Mouse (Mus musculus): ENCODE measurements around the gene Clps. TPM values are rescaled to one million over a fixed set of nuclear protein-coding genes. Genes with fewer than 3 reads are reported as not detected.

Gene Clps
- not detected in 2 replicates for polyA plus RNA-seq (2014; fragmentation: Nextera tagmentation; extraction: Ambion mirVana)

DNA sequence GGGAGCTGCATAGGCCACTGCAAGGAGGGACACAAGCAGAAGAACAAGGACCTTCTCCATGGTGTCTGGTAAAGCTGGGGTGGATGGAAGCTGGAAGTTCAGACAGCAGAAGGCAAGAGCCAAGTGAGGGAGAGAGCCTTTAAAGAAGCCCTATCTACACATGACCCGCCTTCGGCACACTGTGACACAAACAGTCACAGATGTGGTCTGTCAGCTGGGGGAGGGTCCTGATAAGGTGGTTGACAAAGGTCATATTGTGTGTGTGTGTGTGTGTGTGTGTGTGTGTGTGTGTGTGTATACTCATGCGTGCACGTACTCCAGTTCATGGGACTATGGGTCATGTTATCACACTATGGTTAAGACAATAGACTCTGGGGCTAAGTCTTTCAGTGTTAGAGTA, at the start of gene Clps:
Gene Clps, minus strand, starts transcription at position 169 of the 400 bp plus-strand sequence.
- DNase-seq (ENCODE audit: low spot score), result no peak
- no peak within 1 kb of the TSS for H3K27ac ChIP-seq (replicated peaks; ENCODE audit: low read depth, low read length)
- H3K9me3 ChIP-seq (ENCODE audit: control insufficient read depth, low read length), result no peaks in the 10 kb centered on the region
- ATAC-seq (ENCODE audit: low read depth), result no peak
- peaks cover 9% of the 10 kb centered on the region; the same call in 1 of the 2 replicates for H3K4me1 ChIP-seq (ENCODE audit: control insufficient read depth, insufficient read depth, low read length)
- WGBS, result 72% methylated on average over 4 of the region's 4 CpGs
- no peaks in the 10 kb centered on the region for H3K36me3 ChIP-seq (ENCODE audit: control insufficient read depth, insufficient read depth, low read length)
- no peak within 1 kb of the TSS for H3K4me3 ChIP-seq (ENCODE audit: low read depth, low read length)
- no peaks in the 10 kb centered on the region for H3K27me3 ChIP-seq (replicated peaks; ENCODE audit: control insufficient read depth, insufficient read depth, low read length)
- no peak within 1 kb of the TSS for H3K4me2 ChIP-seq (ENCODE audit: low read depth, low read length)
- no peak within 1 kb of the TSS for H3K9ac ChIP-seq (ENCODE audit: low read depth, low read length)

DNA sequence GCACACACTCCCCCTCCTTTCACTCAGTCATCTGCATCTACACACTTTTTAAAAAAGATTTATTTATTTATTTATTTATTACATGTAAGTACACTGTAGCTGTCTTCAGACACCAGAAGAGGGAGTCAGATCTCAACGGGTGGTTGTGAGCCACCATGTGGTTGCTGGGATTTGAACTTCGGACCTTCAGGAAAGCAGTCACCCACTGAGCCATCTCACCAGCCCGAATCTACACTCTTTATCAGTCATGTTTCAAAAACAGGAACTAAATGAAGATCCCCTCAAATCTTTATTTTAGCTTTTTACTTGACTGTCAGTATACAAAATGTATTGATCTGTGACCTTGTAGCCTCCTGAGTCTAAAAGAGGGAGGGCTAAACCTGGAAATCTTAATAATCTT, 49.0 kb upstream of the Clps start:
- Histone ChIP-seq H3K4me1 (ENCODE audit: control insufficient read depth, insufficient read depth, low read length) (no peaks in the 10 kb centered on the region), H3K9ac (ENCODE audit: low read depth, low read length) (no peak overlapping the region), H3K27ac (replicated peaks; ENCODE audit: low read depth, low read length) (no peak overlapping the region), H3K9me3 (ENCODE audit: control insufficient read depth, low read length) (no peaks in the 10 kb centered on the region), H3K36me3 (ENCODE audit: control insufficient read depth, insufficient read depth, low read length) (peaks cover 39% of the 10 kb centered on the region), H3K27me3 (replicated peaks; ENCODE audit: control insufficient read depth, insufficient read depth, low read length) (no peaks in the 10 kb centered on the region), H3K4me3 (ENCODE audit: low read depth, low read length) (no peak overlapping the region), H3K4me2 (ENCODE audit: low read depth, low read length) (no peak overlapping the region)
- 82% methylated on average over 3 of the region's 3 CpGs for WGBS
- no peak for DNase-seq (ENCODE audit: low spot score)
- ATAC-seq (ENCODE audit: low read depth), result no peak

- ATAC-seq (ENCODE audit: low read depth), result no peak
- Histone ChIP-seq H3K9me3 (ENCODE audit: control insufficient read depth, low read length) (no peaks in the 10 kb centered on the region), H3K4me3 (ENCODE audit: low read depth, low read length) (no peak overlapping the region), H3K27me3 (replicated peaks; ENCODE audit: control insufficient read depth, insufficient read depth, low read length) (no peaks in the 10 kb centered on the region), H3K36me3 (ENCODE audit: control insufficient read depth, insufficient read depth, low read length) (peaks cover 96% of the 10 kb centered on the region), H3K9ac (ENCODE audit: low read depth, low read length) (no peak overlapping the region), H3K4me2 (ENCODE audit: low read depth, low read length) (no peak overlapping the region), H3K4me1 (ENCODE audit: control insufficient read depth, insufficient read depth, low read length) (no peaks in the 10 kb centered on the region), H3K27ac (replicated peaks; ENCODE audit: low read depth, low read length) (no peak overlapping the region)
- DNase-seq (ENCODE audit: low spot score), result no peak
- WGBS, result 86% methylated on average over 9 of the region's 9 CpGs
Measured at GRCm38 (mm10) chr17:28601557-28602250, 41.1 kb upstream of the Clps start.

DNA sequence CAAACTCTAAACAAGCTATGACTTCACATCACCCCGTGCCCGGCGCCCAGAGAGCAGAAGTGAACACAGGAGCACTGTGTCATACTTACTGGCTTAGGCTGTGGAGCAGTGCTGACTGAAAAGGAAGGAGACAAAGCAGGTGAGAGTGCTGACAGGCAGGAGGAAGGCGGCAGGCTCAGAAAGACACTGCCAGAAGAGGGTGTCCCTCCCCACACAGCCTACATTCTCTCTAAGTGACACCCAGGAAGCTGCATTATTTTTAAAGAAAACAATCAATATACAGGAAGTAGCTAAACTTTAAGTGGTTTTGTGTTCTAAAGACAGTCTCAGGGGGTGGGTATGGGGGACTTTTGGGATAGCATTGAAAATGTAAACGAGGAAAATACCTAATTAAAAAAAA, 40.2 kb upstream of the Clps start:
- H3K4me2 ChIP-seq (ENCODE audit: low read depth, low read length), result no peak overlapping the region
- no peaks in the 10 kb centered on the region for H3K9me3 ChIP-seq (ENCODE audit: control insufficient read depth, low read length)
- ATAC-seq (ENCODE audit: low read depth) (no peak), DNase-seq (ENCODE audit: low spot score) (no peak)
- WGBS, result 92% methylated on average over 5 of the region's 5 CpGs
- H3K36me3 ChIP-seq (ENCODE audit: control insufficient read depth, insufficient read depth, low read length), result peaks cover 95% of the 10 kb centered on the region
- no peaks in the 10 kb centered on the region for H3K4me1 ChIP-seq (ENCODE audit: control insufficient read depth, insufficient read depth, low read length)
- no peak overlapping the region for H3K4me3 ChIP-seq (ENCODE audit: low read depth, low read length)
- H3K27ac ChIP-seq (replicated peaks; ENCODE audit: low read depth, low read length), result no peak overlapping the region
- no peaks in the 10 kb centered on the region for H3K27me3 ChIP-seq (replicated peaks; ENCODE audit: control insufficient read depth, insufficient read depth, low read length)
- no peak overlapping the region for H3K9ac ChIP-seq (ENCODE audit: low read depth, low read length)

DNA sequence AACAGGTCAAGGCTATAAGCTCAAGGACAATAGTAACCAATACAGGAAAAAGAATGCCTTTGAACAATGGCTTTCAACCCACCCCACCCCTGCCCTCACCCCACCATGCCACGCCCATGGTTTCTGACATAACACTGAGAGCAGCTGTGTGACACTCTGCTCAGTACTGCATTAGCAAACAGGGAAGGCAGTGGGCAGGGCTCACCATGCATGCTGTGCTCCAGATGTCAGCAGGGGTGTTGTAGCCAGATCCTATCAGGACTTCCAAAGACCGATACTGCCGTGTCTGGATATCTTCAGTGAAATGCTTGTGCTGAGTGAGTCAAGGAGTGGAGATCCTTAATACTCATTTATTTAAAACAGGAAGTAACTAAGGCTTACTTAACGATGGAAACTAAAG, 33.4 kb upstream of the Clps start:
- H3K4me1 ChIP-seq (ENCODE audit: control insufficient read depth, insufficient read depth, low read length), result no peaks in the 10 kb centered on the region
- WGBS, result 74% methylated on average over 4 of the region's 4 CpGs
- no peak for DNase-seq (ENCODE audit: low spot score)
- no peak overlapping the region for H3K4me3 ChIP-seq (ENCODE audit: low read depth, low read length)
- no peaks in the 10 kb centered on the region for H3K27me3 ChIP-seq (replicated peaks; ENCODE audit: control insufficient read depth, insufficient read depth, low read length)
- H3K9me3 ChIP-seq (ENCODE audit: control insufficient read depth, low read length), result no peaks in the 10 kb centered on the region
- ATAC-seq (ENCODE audit: low read depth), result no peak
- peaks cover 87% of the 10 kb centered on the region for H3K36me3 ChIP-seq (ENCODE audit: control insufficient read depth, insufficient read depth, low read length)
- no peak overlapping the region for H3K4me2 ChIP-seq (ENCODE audit: low read depth, low read length)
- no peak overlapping the region for H3K27ac ChIP-seq (replicated peaks; ENCODE audit: low read depth, low read length)
- no peak overlapping the region for H3K9ac ChIP-seq (ENCODE audit: low read depth, low read length)

GRCm38 (mm10) chr17:28592998-28593397, 32.4 kb upstream of the Clps start:
- H3K9me3 ChIP-seq (ENCODE audit: control insufficient read depth, low read length), result no peaks in the 10 kb centered on the region
- 20% methylated on average over 4 of the region's 4 CpGs for WGBS
- no peak overlapping the region for H3K4me3 ChIP-seq (ENCODE audit: low read depth, low read length)
- peak; percentile 67; the same call in 1 of the 2 replicates for ATAC-seq (ENCODE audit: low read depth)
- H3K27ac ChIP-seq (replicated peaks; ENCODE audit: low read depth, low read length), result no peak overlapping the region
- no peak overlapping the region for H3K4me2 ChIP-seq (ENCODE audit: low read depth, low read length)
- peaks cover 88% of the 10 kb centered on the region for H3K36me3 ChIP-seq (ENCODE audit: control insufficient read depth, insufficient read depth, low read length)
- no peaks in the 10 kb centered on the region for H3K27me3 ChIP-seq (replicated peaks; ENCODE audit: control insufficient read depth, insufficient read depth, low read length)
- DNase-seq (ENCODE audit: low spot score), result peak; percentile 72
- no peaks in the 10 kb centered on the region for H3K4me1 ChIP-seq (ENCODE audit: control insufficient read depth, insufficient read depth, low read length)
- H3K9ac ChIP-seq (ENCODE audit: low read depth, low read length), result no peak overlapping the region

DNA sequence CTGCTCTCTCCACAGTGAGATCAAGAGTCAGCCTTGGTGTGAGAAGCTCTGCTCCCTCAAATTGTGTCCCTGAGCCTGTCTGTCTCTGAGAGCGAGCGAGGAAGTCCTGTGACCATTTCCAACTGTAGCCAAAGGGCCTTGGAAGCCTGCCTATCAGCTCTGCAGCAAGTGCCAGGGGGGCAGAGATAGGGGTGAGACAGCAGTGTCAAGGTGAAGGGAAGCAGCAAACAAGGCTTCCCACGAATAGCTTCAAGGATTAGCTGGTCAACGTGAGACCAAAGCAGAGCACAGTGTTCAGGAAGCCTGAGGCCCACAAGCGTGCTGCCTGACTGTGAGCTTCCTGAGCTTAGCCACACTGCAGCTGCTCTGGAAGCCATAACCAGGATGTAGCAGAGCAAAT, 30.9 kb upstream of the Clps start:
- no peaks in the 10 kb centered on the region for H3K27me3 ChIP-seq (replicated peaks; ENCODE audit: control insufficient read depth, insufficient read depth, low read length)
- peaks cover 85% of the 10 kb centered on the region for H3K36me3 ChIP-seq (ENCODE audit: control insufficient read depth, insufficient read depth, low read length)
- H3K4me1 ChIP-seq (ENCODE audit: control insufficient read depth, insufficient read depth, low read length), result no peaks in the 10 kb centered on the region
- no peak overlapping the region for H3K9ac ChIP-seq (ENCODE audit: low read depth, low read length)
- no peak overlapping the region for H3K27ac ChIP-seq (replicated peaks; ENCODE audit: low read depth, low read length)
- no peak overlapping the region for H3K4me3 ChIP-seq (ENCODE audit: low read depth, low read length)
- 90% methylated on average over 5 of the region's 5 CpGs for WGBS
- H3K4me2 ChIP-seq (ENCODE audit: low read depth, low read length), result no peak overlapping the region
- no peaks in the 10 kb centered on the region for H3K9me3 ChIP-seq (ENCODE audit: control insufficient read depth, low read length)
- ATAC-seq (ENCODE audit: low read depth) (no peak), DNase-seq (ENCODE audit: low spot score) (no peak)

DNA sequence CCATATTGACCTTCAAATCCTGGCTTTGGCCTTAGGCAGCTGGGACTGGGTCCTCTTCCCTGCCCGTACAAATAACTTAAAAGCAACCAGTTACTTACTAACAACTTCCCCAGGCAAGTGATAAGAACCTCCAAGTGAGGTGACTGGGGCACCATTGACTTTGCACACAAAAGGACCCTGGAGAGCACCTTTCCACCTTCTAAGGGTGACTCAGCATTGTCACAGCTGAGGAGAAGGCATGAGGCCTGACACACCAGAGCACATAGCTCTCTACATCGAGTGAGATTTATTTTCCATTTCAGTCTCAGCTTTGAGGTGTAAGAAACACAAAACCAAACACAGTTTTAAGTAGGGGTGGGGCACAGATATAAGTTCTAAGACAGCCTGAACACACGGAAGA, 30.0 kb upstream of the Clps start:
- Histone ChIP-seq H3K9ac (ENCODE audit: low read depth, low read length) (no peak overlapping the region), H3K9me3 (ENCODE audit: control insufficient read depth, low read length) (no peaks in the 10 kb centered on the region), H3K27ac (replicated peaks; ENCODE audit: low read depth, low read length) (no peak overlapping the region), H3K27me3 (replicated peaks; ENCODE audit: control insufficient read depth, insufficient read depth, low read length) (no peaks in the 10 kb centered on the region), H3K4me3 (ENCODE audit: low read depth, low read length) (no peak overlapping the region), H3K4me2 (ENCODE audit: low read depth, low read length) (no peak overlapping the region), H3K36me3 (ENCODE audit: control insufficient read depth, insufficient read depth, low read length) (peaks cover 79% of the 10 kb centered on the region), H3K4me1 (ENCODE audit: control insufficient read depth, insufficient read depth, low read length) (no peaks in the 10 kb centered on the region)
- no peak for ATAC-seq (ENCODE audit: low read depth)
- no peak for DNase-seq (ENCODE audit: low spot score)
- 86% methylated on average over 3 of the region's 3 CpGs for WGBS

- no peak overlapping the region for H3K4me3 ChIP-seq (ENCODE audit: low read depth, low read length)
- DNase-seq (ENCODE audit: low spot score) (no peak), ATAC-seq (ENCODE audit: low read depth) (no peak)
- H3K4me2 ChIP-seq (ENCODE audit: low read depth, low read length), result no peak overlapping the region
- H3K9me3 ChIP-seq (ENCODE audit: control insufficient read depth, low read length), result no peaks in the 10 kb centered on the region
- peaks cover 66% of the 10 kb centered on the region for H3K36me3 ChIP-seq (ENCODE audit: control insufficient read depth, insufficient read depth, low read length)
- 87% methylated on average over 2 of the region's 2 CpGs for WGBS
- H3K4me1 ChIP-seq (ENCODE audit: control insufficient read depth, insufficient read depth, low read length), result no peaks in the 10 kb centered on the region
- H3K27ac ChIP-seq (replicated peaks; ENCODE audit: low read depth, low read length), result no peak overlapping the region
- no peak overlapping the region for H3K9ac ChIP-seq (ENCODE audit: low read depth, low read length)
- H3K27me3 ChIP-seq (replicated peaks; ENCODE audit: control insufficient read depth, insufficient read depth, low read length), result no peaks in the 10 kb centered on the region
Measured at GRCm38 (mm10) chr17:28588591-28588990, 28.0 kb upstream of the Clps start.

All from embryonic facial prominence, embryonic 14.5 days (tissue).